Mouse (Mus musculus): ENCODE results near the gene Pias3.

- TF ChIP-seq CTCF (IDR thresholded peaks at IDR 0.05; ENCODE audit: low read depth) (no peak), EP300 (IDR thresholded peaks at IDR 0.05; ENCODE audit: low read depth) (no peak)
Observed at GRCm38 (mm10) chr3:96714286-96714685, 18.1 kb downstream of the Pias3 start.
